Mouse (Mus musculus): ENCODE data around the gene Fbxo36. TPM values are rescaled to one million over a fixed set of nuclear protein-coding genes. Genes with fewer than 3 reads are reported as not detected.

Gene Fbxo36
- polyA plus RNA-seq, 1 experiment from 2014 or later = 28.9 TPM

DNA sequence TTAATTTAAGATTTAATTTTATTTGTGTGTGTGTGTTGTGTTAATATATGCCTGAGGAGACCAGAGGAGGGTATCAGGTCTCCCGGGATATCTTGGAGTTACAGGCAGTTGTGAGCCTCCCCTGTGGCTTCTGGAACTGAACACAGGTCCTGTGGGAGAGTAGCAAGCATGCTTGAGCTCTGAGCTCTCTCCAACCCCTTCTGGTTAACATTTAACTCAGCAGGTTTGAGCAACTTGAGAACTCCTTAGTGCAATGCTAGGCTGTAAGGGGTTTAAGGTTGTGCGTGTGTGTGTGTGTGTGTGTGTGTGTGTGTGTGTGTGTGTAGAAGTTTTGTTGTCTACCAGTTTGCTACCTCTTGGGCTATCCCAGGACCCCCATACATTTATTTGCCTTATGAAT lies 37.9 kb downstream of the Fbxo36 start:
- Histone ChIP-seq H3K9me3 (replicated peaks) (no peaks in the 10 kb centered on the region), H3K4me1 (no peaks in the 10 kb centered on the region), H3K9ac (no peak overlapping the region), H3K27ac (replicated peaks) (no peak overlapping the region), H3K27me3 (no peaks in the 10 kb centered on the region), H3K36me3 (no peaks in the 10 kb centered on the region), H3K4me3 (replicated peaks) (no peak overlapping the region), H3K4me2 (replicated peaks) (no peak overlapping the region)
- ATAC-seq (ENCODE audit: insufficient number of reproducible peaks, low FRiP score, low TSS enrichment, low read depth) = no peak
- 84% methylated on average over 2 of the region's 2 CpGs for WGBS

GRCm38 (mm10) chr1:84879571-84880120 lies 40.0 kb downstream of the Fbxo36 start:
- Histone ChIP-seq H3K27me3 (no peaks in the 10 kb centered on the region), H3K9ac (no peak overlapping the region), H3K27ac (replicated peaks) (no peak overlapping the region), H3K4me3 (replicated peaks) (no peak overlapping the region), H3K4me1 (no peaks in the 10 kb centered on the region), H3K36me3 (no peaks in the 10 kb centered on the region), H3K9me3 (replicated peaks) (no peaks in the 10 kb centered on the region), H3K4me2 (replicated peaks) (no peak overlapping the region)
- no peak for ATAC-seq (ENCODE audit: insufficient number of reproducible peaks, low FRiP score, low TSS enrichment, low read depth)
- WGBS = 92% methylated on average over 8 of the region's 8 CpGs

GRCm38 (mm10) chr1:84881248-84882065 lies 41.8 kb downstream of the Fbxo36 start:
- Histone ChIP-seq H3K4me1 (no peaks in the 10 kb centered on the region), H3K27me3 (no peaks in the 10 kb centered on the region), H3K9me3 (replicated peaks) (no peaks in the 10 kb centered on the region), H3K4me3 (replicated peaks) (no peak overlapping the region), H3K36me3 (no peaks in the 10 kb centered on the region), H3K4me2 (replicated peaks) (no peak overlapping the region), H3K27ac (replicated peaks) (no peak overlapping the region), H3K9ac (no peak overlapping the region)
- ATAC-seq (ENCODE audit: insufficient number of reproducible peaks, low FRiP score, low TSS enrichment, low read depth) = 0 out of 2 replicates have a peak, but pooled peaks have one; percentile 57
- WGBS = 54% methylated on average over 11 of the region's 11 CpGs

GRCm38 (mm10) chr1:84882066-84882532 lies 42.5 kb downstream of the Fbxo36 start:
- ATAC-seq (ENCODE audit: insufficient number of reproducible peaks, low FRiP score, low TSS enrichment, low read depth) = no peak
- Histone ChIP-seq H3K4me1 (no peaks in the 10 kb centered on the region), H3K27me3 (no peaks in the 10 kb centered on the region), H3K36me3 (no peaks in the 10 kb centered on the region), H3K9ac (no peak overlapping the region), H3K4me3 (replicated peaks) (no peak overlapping the region), H3K9me3 (replicated peaks) (no peaks in the 10 kb centered on the region), H3K27ac (replicated peaks) (no peak overlapping the region), H3K4me2 (replicated peaks) (no peak overlapping the region)
- 33% methylated on average over 2 of the region's 2 CpGs for WGBS

DNA sequence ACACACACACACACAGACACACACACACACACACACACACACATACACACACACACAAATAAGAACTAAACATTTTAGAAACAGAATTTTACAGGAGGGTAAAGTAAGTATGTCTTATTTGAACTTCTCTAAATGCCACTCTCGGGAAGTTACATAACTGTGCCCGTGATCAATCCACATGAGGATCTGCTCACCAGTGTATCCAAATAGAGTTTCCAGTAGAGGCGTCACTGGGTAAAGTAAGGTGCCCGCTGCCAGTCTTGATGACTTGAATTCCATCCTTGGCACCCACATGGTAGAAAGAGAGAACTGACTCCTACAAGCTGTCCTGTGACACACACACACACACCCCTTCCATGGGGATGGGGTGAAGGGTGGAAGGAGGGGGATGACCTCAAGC lies 43.3 kb downstream of the Fbxo36 start:
- no peaks in the 10 kb centered on the region for H3K27me3 ChIP-seq
- H3K9ac ChIP-seq = no peak overlapping the region
- H3K4me2 ChIP-seq (replicated peaks) = no peak overlapping the region
- no peaks in the 10 kb centered on the region for H3K36me3 ChIP-seq
- H3K4me1 ChIP-seq = no peaks in the 10 kb centered on the region
- H3K9me3 ChIP-seq (replicated peaks) = no peaks in the 10 kb centered on the region
- no peak overlapping the region for H3K27ac ChIP-seq (replicated peaks)
- ATAC-seq (ENCODE audit: insufficient number of reproducible peaks, low FRiP score, low TSS enrichment, low read depth) = no peak
- H3K4me3 ChIP-seq (replicated peaks) = no peak overlapping the region
- 86% methylated on average over 4 of the region's 4 CpGs for WGBS

- H3K27ac ChIP-seq (replicated peaks) = no peak overlapping the region
- no peaks in the 10 kb centered on the region for H3K36me3 ChIP-seq
- no peak overlapping the region for H3K4me2 ChIP-seq (replicated peaks)
- no peaks in the 10 kb centered on the region for H3K4me1 ChIP-seq
- WGBS = 58% methylated on average over 4 of the region's 4 CpGs
- ATAC-seq (ENCODE audit: insufficient number of reproducible peaks, low FRiP score, low TSS enrichment, low read depth) = no peak
- H3K4me3 ChIP-seq (replicated peaks) = no peak overlapping the region
- H3K27me3 ChIP-seq = no peaks in the 10 kb centered on the region
- no peaks in the 10 kb centered on the region for H3K9me3 ChIP-seq (replicated peaks)
- H3K9ac ChIP-seq = no peak overlapping the region
Observed at GRCm38 (mm10) chr1:84883889-84884288, 44.2 kb downstream of the Fbxo36 start.

DNA sequence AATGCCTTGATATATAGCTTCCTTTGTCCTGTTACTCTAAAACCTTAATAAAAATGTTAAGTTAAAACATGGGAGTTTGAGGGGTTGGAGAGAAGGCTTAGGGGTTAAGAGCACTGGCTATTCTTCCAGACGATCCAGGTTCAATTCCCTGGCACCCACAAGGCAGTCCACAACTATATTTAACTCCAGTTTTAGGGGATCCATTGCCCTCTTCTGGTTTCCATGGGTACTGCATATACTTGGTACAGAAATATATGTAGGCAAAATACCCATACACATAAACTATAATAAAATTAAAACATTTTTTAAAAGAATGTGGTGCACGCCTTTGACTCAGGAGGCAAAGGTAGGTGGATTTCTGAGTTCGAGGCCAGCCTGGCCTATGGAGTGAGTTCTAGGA lies 45.5 kb downstream of the Fbxo36 start:
- no peak for ATAC-seq (ENCODE audit: insufficient number of reproducible peaks, low FRiP score, low TSS enrichment, low read depth)
- Histone ChIP-seq H3K27me3 (no peaks in the 10 kb centered on the region), H3K9ac (no peak overlapping the region), H3K4me3 (replicated peaks) (no peak overlapping the region), H3K4me2 (replicated peaks) (no peak overlapping the region), H3K9me3 (replicated peaks) (no peaks in the 10 kb centered on the region), H3K27ac (replicated peaks) (no peak overlapping the region), H3K4me1 (no peaks in the 10 kb centered on the region), H3K36me3 (no peaks in the 10 kb centered on the region)
- 72% methylated on average over 3 of the region's 3 CpGs for WGBS

- Histone ChIP-seq H3K27me3 (no peaks in the 10 kb centered on the region), H3K4me1 (no peaks in the 10 kb centered on the region), H3K36me3 (no peaks in the 10 kb centered on the region), H3K27ac (replicated peaks) (no peak overlapping the region), H3K4me3 (replicated peaks) (no peak overlapping the region), H3K9me3 (replicated peaks) (no peaks in the 10 kb centered on the region), H3K9ac (no peak overlapping the region), H3K4me2 (replicated peaks) (no peak overlapping the region)
- no peak for ATAC-seq (ENCODE audit: insufficient number of reproducible peaks, low FRiP score, low TSS enrichment, low read depth)
- WGBS = 90% methylated on average over 6 of the region's 6 CpGs
Observed at GRCm38 (mm10) chr1:84885921-84886320, 46.3 kb downstream of the Fbxo36 start.

GRCm38 (mm10) chr1:84889330-84890004 lies 49.8 kb downstream of the Fbxo36 start:
- 59% methylated on average over 8 of the region's 8 CpGs for WGBS
- H3K9me3 ChIP-seq (replicated peaks) = no peaks in the 10 kb centered on the region
- H3K4me2 ChIP-seq (replicated peaks) = no peak overlapping the region
- H3K4me3 ChIP-seq (replicated peaks) = no peak overlapping the region
- no peak overlapping the region for H3K9ac ChIP-seq
- no peaks in the 10 kb centered on the region for H3K36me3 ChIP-seq
- no peak for ATAC-seq (ENCODE audit: insufficient number of reproducible peaks, low FRiP score, low TSS enrichment, low read depth)
- no peaks in the 10 kb centered on the region for H3K27me3 ChIP-seq
- H3K27ac ChIP-seq (replicated peaks) = no peak overlapping the region
- no peaks in the 10 kb centered on the region for H3K4me1 ChIP-seq

- no peak for ATAC-seq (ENCODE audit: insufficient number of reproducible peaks, low FRiP score, low TSS enrichment, low read depth)
Observed at GRCm38 (mm10) chr1:84890005-84890393, 50.4 kb downstream of the Fbxo36 start.

DNA sequence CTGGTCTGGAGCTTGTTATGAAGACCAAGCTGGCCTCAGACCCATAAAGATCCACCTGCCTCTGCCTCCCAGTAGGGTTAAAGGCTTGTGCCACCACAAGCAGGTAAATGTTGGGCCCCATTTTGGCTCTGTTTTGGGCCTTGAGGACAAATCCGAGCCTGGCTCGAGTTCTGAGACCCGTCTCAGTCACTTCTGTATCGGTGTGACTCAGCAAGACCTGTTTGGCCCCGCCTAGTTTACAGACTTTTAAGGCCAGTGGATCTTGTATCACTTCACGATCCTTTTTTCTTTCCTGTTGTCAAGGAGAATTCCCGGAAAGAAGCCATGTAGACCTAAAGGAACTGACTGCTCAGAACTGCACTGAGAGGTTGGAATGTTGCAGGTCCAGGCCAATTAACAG lies 50.9 kb downstream of the Fbxo36 start:
- Histone ChIP-seq H3K27me3 (no peaks in the 10 kb centered on the region), H3K4me2 (replicated peaks) (no peak overlapping the region), H3K9me3 (replicated peaks) (no peaks in the 10 kb centered on the region), H3K9ac (no peak overlapping the region), H3K27ac (replicated peaks) (no peak overlapping the region), H3K4me3 (replicated peaks) (no peak overlapping the region), H3K36me3 (no peaks in the 10 kb centered on the region), H3K4me1 (no peaks in the 10 kb centered on the region)
- 65% methylated on average over 7 of the region's 7 CpGs for WGBS
- ATAC-seq (ENCODE audit: insufficient number of reproducible peaks, low FRiP score, low TSS enrichment, low read depth) = no peak

More at GRCm38 (mm10) chr1:84890005-84890393, 50.4 kb downstream of the Fbxo36 start:
- H3K36me3 ChIP-seq = no peaks in the 10 kb centered on the region
- no peak overlapping the region for H3K9ac ChIP-seq
- no peaks in the 10 kb centered on the region for H3K27me3 ChIP-seq
- no peak overlapping the region for H3K4me2 ChIP-seq (replicated peaks)
- no peak overlapping the region for H3K4me3 ChIP-seq (replicated peaks)
- H3K27ac ChIP-seq (replicated peaks) = no peak overlapping the region
- H3K9me3 ChIP-seq (replicated peaks) = no peaks in the 10 kb centered on the region
- 15% methylated on average over 7 of the region's 7 CpGs for WGBS
- H3K4me1 ChIP-seq = no peaks in the 10 kb centered on the region

Data from embryonic facial prominence, embryonic 15.5 days (tissue).